Mouse (Mus musculus): Measurements from ENCODE around the gene Defb39.

GRCm38 (mm10) chr8:19045242-19045641, 19.4 kb downstream of the Defb39 start:
- no peak for TF ChIP-seq POLR2A (IDR thresholded peaks at IDR 0.05; ENCODE audit: insufficient read depth, low read depth, low read length)
- no peak for TF ChIP-seq CTCF (IDR thresholded peaks at IDR 0.05)
- no peak for TF ChIP-seq EP300 (IDR thresholded peaks at IDR 0.05; ENCODE audit: insufficient read depth, low read depth, low read length)

Measured in heart, adult 2 months (tissue).